Mouse (Mus musculus): ENCODE data around the gene Calm3. TPM values are rescaled to one million over a fixed set of nuclear protein-coding genes. Genes with fewer than 3 reads are reported as not detected.

Gene Calm3
- polyA plus RNA-seq, 1 experiment from 2014 or later: 404 TPM

DNA sequence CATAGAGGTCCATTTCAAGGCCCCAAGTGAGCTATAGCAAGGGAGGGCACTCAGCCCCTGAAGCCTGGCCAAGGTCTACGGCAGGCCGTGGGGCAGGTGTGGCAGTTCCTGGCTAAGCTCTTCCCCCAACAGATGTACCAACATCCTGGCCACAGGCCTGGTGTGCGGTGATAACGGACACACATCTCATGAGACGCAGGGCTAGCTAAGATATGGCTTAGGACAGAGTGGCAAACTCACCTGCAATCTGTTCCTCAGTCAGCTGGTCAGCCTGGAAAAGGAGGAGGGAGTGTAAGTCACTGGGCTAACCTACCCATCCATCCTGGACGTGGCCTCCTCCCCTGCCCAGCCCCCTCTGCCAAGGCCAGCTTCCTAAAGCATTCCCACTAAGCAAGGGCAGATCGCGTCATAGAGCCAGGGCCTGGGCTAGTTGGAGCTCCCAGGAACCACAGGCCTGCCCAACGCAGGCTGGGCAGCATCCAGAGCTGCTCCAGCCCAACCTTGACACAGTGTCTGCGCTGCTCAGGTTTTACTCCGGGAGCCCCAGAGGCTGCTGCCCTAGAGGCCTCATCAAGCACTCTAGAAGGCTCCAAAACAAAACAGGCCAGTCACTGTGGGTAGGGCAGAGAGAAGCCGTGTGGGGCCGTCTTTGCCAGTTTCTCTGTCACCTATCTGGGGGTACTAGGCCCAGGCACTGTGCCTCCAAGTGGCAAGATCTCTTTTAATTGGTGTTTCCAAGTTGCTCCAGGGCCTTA is 4.3 kb downstream of the Calm3 start:
- H3K36me3 ChIP-seq: peaks cover 48% of the 10 kb centered on the region
- peak overlapping the region; percentile 34; the same call in 1 of the 2 replicates for H3K9ac ChIP-seq (replicated peaks)
- no peaks in the 10 kb centered on the region for H3K27me3 ChIP-seq (replicated peaks)
- no peak for ATAC-seq (ENCODE audit: low FRiP score)
- H3K4me2 ChIP-seq: peak overlapping the region; percentile 80
- peak overlapping the region; percentile 8 for H3K4me3 ChIP-seq (replicated peaks)
- 85% methylated on average over 13 of the region's 13 CpGs for WGBS
- peaks cover 62% of the 10 kb centered on the region for H3K4me1 ChIP-seq
- H3K9me3 ChIP-seq (replicated peaks): no peaks in the 10 kb centered on the region
- peak overlapping the region; percentile 11; the same call in 1 of the 2 replicates for H3K27ac ChIP-seq (replicated peaks)

DNA sequence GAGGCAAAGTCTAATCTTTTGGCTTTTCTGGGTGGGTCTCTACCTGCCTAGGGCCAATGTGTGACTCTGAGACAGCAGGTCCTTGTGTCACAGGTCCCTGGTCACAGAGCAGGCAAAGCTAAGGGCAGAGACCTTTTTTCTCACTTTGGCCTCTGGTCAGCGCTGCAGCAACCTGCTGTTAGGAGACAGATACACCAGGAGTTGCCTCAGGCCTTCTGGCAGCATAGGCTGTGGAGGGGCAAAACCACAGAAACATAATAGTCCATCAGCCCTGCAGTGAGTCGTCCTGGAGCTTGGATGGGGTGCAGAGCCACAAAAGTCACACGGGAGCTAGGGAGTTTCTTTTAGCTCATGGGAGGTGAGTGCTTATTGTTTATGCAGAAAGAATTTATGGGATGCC is 5.2 kb downstream of the Calm3 start:
- H3K36me3 ChIP-seq: peaks cover 55% of the 10 kb centered on the region
- 67% methylated on average over 3 of the region's 3 CpGs for WGBS
- ATAC-seq (ENCODE audit: low FRiP score): no peak

DNA sequence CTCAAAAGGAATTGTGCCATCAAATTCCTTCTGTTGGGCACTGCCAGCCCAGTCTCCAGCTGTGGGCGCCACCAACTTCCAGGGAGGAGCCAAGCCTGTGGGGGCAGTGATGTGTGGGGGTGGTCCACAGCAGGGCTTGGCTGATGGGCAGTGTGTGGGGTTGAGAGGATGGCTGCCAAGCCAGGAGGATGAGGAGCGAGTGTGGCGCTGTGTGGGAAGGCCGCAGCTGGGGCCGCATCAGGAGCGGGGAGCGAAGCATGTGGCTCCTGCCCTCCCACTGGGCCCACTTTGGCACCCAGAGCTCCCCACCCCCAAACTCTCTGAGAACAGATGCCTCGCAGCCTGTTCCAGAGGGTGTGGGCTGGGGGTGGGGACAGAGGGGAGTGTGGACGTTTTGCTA is 5.9 kb downstream of the Calm3 start:
- WGBS: 55% methylated on average over 9 of the region's 9 CpGs
- no peak overlapping the region for H3K27ac ChIP-seq (replicated peaks)

More for the DNA sequence above, 5.2 kb downstream of the Calm3 start:
- Histone ChIP-seq H3K4me3 (replicated peaks) (no peak overlapping the region), H3K9me3 (replicated peaks) (no peaks in the 10 kb centered on the region), H3K27ac (replicated peaks) (no peak overlapping the region), H3K27me3 (replicated peaks) (no peaks in the 10 kb centered on the region), H3K4me1 (peaks cover 65% of the 10 kb centered on the region), H3K9ac (replicated peaks) (no peak overlapping the region; the same call in 1 of the 2 replicates), H3K4me2 (no peak overlapping the region)

DNA sequence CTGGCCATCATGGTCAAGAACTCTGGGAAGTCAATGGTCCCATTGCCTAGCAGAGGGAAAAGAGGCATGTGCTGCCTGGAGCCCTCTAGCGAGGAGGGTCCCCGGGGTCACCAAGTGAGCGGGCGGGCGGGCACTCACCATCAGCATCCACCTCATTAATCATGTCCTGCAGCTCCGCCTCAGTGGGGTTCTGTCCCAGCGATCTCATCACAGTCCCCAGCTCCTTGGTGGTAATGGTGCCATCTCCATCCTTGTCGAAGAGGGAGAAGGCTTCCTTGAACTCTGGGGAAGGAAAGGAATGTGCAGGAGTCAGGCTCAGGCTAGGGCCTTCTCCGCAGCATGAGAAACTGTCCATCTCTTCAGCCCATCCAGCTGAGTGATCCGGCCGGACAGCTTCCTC is 6.5 kb downstream of the Calm3 start:
- WGBS: 60% methylated on average over 11 of the region's 11 CpGs
- Histone ChIP-seq H3K4me1 (peaks cover 62% of the 10 kb centered on the region), H3K4me3 (replicated peaks) (no peak overlapping the region), H3K36me3 (peaks cover 57% of the 10 kb centered on the region), H3K27me3 (replicated peaks) (no peaks in the 10 kb centered on the region), H3K4me2 (no peak overlapping the region), H3K9ac (replicated peaks) (no peak overlapping the region), H3K27ac (replicated peaks) (no peak overlapping the region; the same call in 1 of the 2 replicates), H3K9me3 (replicated peaks) (no peaks in the 10 kb centered on the region)
- no peak for ATAC-seq (ENCODE audit: low FRiP score)

More for the DNA sequence above, 5.9 kb downstream of the Calm3 start:
- Histone ChIP-seq H3K9me3 (replicated peaks) (no peaks in the 10 kb centered on the region), H3K27me3 (replicated peaks) (no peaks in the 10 kb centered on the region), H3K9ac (replicated peaks) (no peak overlapping the region; the same call in 1 of the 2 replicates), H3K4me1 (peaks cover 66% of the 10 kb centered on the region), H3K4me3 (replicated peaks) (no peak overlapping the region), H3K4me2 (no peak overlapping the region), H3K36me3 (peaks cover 57% of the 10 kb centered on the region)
- ATAC-seq (ENCODE audit: low FRiP score): no peak

DNA sequence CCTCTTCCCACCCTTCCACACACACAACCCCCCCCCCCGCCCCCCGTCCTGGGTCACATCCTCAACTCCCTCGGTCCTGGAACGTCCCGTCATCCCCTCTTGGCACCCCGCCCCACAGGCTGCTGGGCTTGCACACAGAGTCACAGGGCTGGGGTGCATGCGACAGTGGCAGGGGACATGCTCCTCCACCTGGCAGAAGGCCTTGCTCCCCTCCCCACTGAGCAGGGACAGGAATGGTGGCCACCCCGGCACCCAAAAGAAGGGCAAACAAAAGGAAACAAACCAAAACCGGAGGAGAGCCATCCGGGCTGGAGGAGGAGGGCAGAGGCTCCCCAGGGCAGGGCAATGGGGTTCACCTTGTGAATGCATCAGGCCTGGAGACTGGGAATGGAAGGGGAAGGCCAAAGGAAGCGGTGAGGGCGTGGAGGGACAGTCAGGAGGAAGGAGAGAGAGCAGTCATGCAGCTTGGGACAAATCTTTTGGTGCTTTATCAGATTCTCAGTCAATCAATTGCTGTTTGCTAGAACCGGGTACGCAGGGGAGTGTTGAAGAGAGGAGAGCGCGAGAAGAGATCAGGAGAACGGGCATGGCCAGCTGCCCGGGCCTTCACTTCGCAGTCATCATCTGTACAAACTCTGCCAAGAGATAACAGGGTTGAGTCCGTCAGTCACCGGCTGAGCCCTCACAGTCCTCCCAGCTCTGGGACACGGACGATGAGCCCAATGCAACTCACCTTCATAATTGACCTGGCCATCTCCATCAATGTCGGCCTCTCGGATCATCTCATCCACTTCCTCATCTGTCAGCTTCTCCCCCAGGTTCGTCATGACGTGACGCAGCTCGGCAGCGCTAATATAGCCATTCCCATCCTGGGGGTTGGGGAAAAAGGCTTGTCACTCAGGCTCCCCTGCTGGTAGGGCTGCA is 7.3 kb downstream of the Calm3 start:
- Histone ChIP-seq H3K9me3 (replicated peaks) (no peaks in the 10 kb centered on the region), H3K27ac (replicated peaks) (no peak overlapping the region), H3K9ac (replicated peaks) (no peak overlapping the region), H3K36me3 (peaks cover 57% of the 10 kb centered on the region), H3K4me1 (peaks cover 58% of the 10 kb centered on the region), H3K27me3 (replicated peaks) (no peaks in the 10 kb centered on the region), H3K4me2 (no peak overlapping the region), H3K4me3 (replicated peaks) (no peak overlapping the region)
- 84% methylated on average over 29 of the region's 30 CpGs for WGBS
- no peak for ATAC-seq (ENCODE audit: low FRiP score)

DNA sequence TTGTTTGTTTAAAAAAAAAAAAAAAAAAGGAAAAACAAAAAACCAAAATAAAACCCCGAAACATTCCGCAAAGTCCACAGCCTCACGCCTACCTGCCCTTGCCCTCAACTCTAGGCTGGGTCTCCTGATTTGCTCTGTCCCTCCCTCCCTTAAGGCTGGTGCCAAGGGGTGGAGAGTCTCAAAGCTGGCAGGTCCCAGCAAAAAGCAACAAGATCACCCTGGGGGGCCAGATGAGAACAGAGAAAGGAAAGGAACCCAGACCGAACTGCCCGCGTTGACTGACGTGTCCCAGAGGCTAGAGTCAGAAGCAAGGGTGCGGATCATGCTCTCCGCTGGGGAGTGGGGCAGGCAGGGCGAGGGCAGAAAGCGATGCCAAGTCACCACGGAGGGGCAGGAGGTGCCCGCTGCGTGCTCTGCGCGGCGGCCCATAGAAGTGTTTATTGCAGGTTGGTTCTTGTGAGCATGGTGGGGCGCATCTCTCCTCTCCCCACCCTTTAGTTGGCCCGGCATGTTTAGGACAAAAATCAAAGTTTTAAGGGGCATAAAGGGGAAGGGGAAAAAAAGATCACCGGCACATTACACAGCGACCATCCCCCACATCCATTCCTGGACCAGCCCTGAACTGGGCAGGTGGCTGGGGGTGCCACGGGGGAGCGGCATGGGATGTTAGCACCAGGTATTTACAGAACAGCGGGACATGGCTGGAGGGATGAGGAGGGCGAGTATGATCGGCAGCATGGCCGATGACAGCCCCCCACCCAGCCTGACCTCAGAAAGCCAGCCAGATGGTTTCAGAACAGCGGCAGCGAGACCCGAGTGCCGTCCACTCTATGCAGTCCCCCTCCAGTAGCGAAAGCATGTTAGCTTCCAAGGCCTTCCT is 8.2 kb downstream of the Calm3 start:
- WGBS: 93% methylated on average over 32 of the region's 32 CpGs
- Histone ChIP-seq H3K4me2 (no peak overlapping the region), H3K4me3 (replicated peaks) (no peak overlapping the region), H3K27me3 (replicated peaks) (no peaks in the 10 kb centered on the region), H3K36me3 (peaks cover 57% of the 10 kb centered on the region), H3K27ac (replicated peaks) (no peak overlapping the region; the same call in 1 of the 2 replicates), H3K4me1 (peaks cover 49% of the 10 kb centered on the region), H3K9ac (replicated peaks) (no peak overlapping the region), H3K9me3 (replicated peaks) (no peaks in the 10 kb centered on the region)
- no peak for ATAC-seq (ENCODE audit: low FRiP score)

DNA sequence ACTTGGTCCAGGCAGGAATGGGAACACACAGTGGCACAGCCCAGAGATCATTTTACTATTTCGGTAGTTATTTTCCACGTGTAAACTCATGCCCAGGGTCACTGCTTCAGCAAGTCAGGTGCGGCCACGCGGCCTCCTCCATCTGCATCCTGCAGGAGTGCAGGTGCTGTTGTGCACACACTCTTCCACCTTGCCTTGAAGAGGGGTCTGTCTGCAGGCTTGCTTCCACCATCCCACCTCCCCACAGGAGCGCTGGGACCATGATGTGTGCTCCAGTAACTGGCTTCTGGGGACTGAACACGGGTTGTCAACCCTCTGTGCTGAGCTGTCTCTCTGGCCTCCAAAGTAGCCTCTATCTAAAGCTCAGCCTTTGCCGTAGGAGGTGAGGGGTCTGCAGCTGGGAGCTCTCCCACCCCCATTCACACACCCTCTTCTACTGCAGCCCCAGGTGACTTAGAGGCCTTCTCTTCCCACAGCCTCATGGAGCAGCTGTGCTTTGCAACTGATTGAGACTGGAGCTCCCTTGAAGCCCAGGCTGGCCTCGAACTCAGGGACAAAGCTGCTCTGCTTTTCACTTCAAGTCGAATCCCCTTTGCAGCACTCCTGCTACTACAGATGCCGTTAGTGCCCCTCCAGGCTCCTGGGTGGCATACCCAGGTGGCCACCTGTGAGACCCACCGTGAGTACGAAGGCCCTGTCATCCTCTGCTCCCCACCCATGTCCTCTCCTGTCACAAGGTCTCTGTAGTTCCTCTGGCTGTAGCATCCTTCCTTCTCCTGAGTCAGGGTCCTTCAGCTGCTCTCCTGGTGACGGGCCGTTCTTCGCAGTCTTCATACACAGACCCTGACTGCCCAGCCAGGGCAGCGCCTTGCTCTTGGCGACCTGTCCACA is 9.2 kb downstream of the Calm3 start:
- H3K36me3 ChIP-seq: peaks cover 57% of the 10 kb centered on the region
- no peak overlapping the region for H3K4me2 ChIP-seq
- 0 out of 2 replicates have a peak, but pooled peaks have one; percentile 1 for ATAC-seq (ENCODE audit: low FRiP score)
- no peak overlapping the region for H3K9ac ChIP-seq (replicated peaks)
- H3K27ac ChIP-seq (replicated peaks): no peak overlapping the region
- H3K9me3 ChIP-seq (replicated peaks): no peaks in the 10 kb centered on the region
- 85% methylated on average over 18 of the region's 18 CpGs for whole genome bisulfite sequencing
- peaks cover 39% of the 10 kb centered on the region for H3K4me1 ChIP-seq
- no peak overlapping the region for H3K4me3 ChIP-seq (replicated peaks)
- H3K27me3 ChIP-seq (replicated peaks): no peaks in the 10 kb centered on the region

DNA sequence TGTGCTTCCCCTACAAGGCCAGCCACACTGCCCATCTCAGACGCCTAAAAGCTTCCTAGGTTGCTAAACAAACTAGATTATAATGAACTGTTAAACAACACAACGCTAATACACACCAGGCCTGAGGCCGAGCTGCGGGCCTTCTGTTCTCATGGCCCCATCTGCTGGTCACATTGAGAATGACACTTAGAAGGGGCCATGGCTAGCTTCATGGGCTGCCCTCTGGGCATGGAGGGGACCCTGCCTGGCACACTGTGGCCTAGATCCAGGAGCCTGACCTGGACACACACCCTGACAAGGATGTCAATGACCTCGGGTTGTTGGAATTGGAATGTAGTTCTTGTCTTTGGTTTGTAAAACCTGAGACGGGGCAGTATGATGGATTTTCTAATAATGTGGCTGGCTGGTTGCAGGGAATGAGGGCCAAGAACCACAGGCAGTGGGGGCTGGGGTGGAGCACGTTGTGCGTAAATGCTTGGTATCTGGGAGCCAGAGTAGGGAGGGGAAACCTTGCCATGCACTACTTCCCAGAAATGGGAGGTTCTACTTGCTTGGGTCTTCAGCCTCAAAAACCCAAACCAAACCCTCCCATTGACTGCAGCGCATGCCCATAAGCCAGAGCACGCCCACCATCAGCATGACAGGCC is 10.0 kb downstream of the Calm3 start:
- H3K4me2 ChIP-seq: no peak overlapping the region
- H3K36me3 ChIP-seq: peaks cover 52% of the 10 kb centered on the region
- H3K4me1 ChIP-seq: peaks cover 31% of the 10 kb centered on the region
- no peak overlapping the region for H3K9ac ChIP-seq (replicated peaks)
- H3K9me3 ChIP-seq (replicated peaks): no peaks in the 10 kb centered on the region
- H3K27ac ChIP-seq (replicated peaks): no peak overlapping the region; the same call in 1 of the 2 replicates
- ATAC-seq (ENCODE audit: low FRiP score): peak; percentile 64
- WGBS: 35% methylated on average over 10 of the region's 10 CpGs
- H3K4me3 ChIP-seq (replicated peaks): no peak overlapping the region
- H3K27me3 ChIP-seq (replicated peaks): no peaks in the 10 kb centered on the region

DNA sequence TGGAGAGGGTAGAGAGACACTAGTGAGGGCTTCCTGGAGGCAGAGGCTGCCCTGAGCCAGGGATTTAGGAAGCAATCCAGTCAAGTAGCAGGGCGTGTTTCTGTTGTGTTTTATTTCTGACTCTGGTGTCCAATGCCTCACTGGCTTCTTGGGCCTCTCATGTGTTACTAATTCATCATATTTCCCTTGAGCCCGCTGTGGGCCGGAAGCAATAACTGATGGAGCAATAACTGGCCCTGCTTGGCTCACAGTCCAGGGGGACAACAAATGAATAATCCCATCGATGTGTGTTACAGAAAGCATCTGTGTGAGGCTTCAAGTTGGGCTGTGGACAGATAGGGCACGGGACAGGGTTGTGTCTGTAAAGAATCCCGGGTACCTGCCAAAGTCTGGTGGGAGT is 11.6 kb downstream of the Calm3 start:
- H3K4me1 ChIP-seq: peaks cover 15% of the 10 kb centered on the region
- no peaks in the 10 kb centered on the region for H3K27me3 ChIP-seq (replicated peaks)
- H3K9me3 ChIP-seq (replicated peaks): no peaks in the 10 kb centered on the region
- no peak overlapping the region for H3K9ac ChIP-seq (replicated peaks)
- WGBS: 51% methylated on average over 6 of the region's 6 CpGs
- H3K4me2 ChIP-seq: no peak overlapping the region
- H3K4me3 ChIP-seq (replicated peaks): no peak overlapping the region
- H3K27ac ChIP-seq (replicated peaks): no peak overlapping the region
- H3K36me3 ChIP-seq: peaks cover 36% of the 10 kb centered on the region
- ATAC-seq (ENCODE audit: low FRiP score): no peak

DNA sequence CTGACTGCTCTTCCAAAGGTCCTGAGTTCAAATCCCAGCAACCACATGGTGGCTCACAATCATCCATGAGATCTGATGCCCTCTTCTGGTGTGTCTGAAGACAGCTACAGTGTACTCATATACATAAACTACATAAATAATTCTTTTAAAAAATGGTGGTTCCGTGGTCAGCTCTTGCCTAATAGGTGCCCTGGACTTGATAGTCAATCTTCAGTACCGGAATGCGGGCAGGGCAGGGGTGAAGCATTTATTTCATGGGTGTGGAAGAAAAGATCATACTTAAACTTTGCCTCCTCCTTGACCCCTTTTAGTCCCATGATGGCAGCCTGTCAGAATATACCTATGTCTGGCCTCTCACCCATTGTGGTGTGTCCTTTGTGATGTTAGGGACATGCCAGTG is 12.0 kb downstream of the Calm3 start:
- no peak for ATAC-seq (ENCODE audit: low FRiP score)
- WGBS: 84% methylated on average over 3 of the region's 3 CpGs
- Histone ChIP-seq H3K4me3 (replicated peaks) (no peak overlapping the region), H3K9ac (replicated peaks) (no peak overlapping the region), H3K27ac (replicated peaks) (no peak overlapping the region), H3K9me3 (replicated peaks) (no peaks in the 10 kb centered on the region), H3K4me2 (no peak overlapping the region), H3K27me3 (replicated peaks) (no peaks in the 10 kb centered on the region), H3K36me3 (peaks cover 31% of the 10 kb centered on the region), H3K4me1 (peaks cover 11% of the 10 kb centered on the region; the same call in 1 of the 2 replicates)

Data from neural tube, embryonic 15.5 days (tissue).